Mouse (Mus musculus): Measurements from ENCODE around the gene Gpr3. TPM values are rescaled to one million over a fixed set of nuclear protein-coding genes. Genes with fewer than 3 reads are reported as not detected.

Gpr3 gene
- total RNA-seq, 2 experiments from 2014 or later, result not detected

- no peak for ATAC-seq (replicated peaks; ENCODE audit: low FRiP score, poor library complexity, severe bottlenecking)
These were observed 23.1 kb upstream of the Gpr3 start for GRCm38 (mm10) chr4:133235415-133235814.

DNA sequence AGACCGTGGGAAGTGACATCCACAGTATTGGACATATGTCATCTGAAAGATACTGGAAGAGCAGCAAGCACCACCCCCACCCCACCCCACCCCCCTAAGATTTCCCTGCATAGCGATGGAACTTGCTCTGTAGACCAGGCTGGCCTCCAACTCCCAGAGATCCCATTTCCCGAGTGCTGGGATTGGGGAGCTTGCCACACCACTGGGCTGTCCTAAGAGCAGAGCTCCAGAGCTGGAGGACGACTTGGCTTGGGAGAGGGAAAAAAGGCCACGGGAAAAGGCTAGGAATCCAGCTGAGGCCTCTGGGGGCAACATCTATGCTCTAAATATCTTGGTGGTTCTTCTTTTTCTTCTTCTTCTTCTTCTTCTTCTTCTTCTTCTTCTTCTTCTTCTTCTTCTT is 22.4 kb upstream of the Gpr3 start:
- ATAC-seq (replicated peaks; ENCODE audit: low FRiP score, poor library complexity, severe bottlenecking), result no peak

GRCm38 (mm10) chr4:133233285-133233976 is 21.1 kb upstream of the Gpr3 start:
- ATAC-seq (replicated peaks; ENCODE audit: low FRiP score, poor library complexity, severe bottlenecking), result no peak

- ATAC-seq (replicated peaks; ENCODE audit: low FRiP score, poor library complexity, severe bottlenecking), result no peak
These were observed 17.2 kb upstream of the Gpr3 start for GRCm38 (mm10) chr4:133229582-133229981.

- no peak for ATAC-seq (replicated peaks; ENCODE audit: low FRiP score, poor library complexity, severe bottlenecking)
These were observed 15.3 kb upstream of the Gpr3 start for GRCm38 (mm10) chr4:133227636-133228035.

- no peak for ATAC-seq (replicated peaks; ENCODE audit: low FRiP score, poor library complexity, severe bottlenecking)
These were observed 13.7 kb upstream of the Gpr3 start for GRCm38 (mm10) chr4:133226073-133226472.

GRCm38 (mm10) chr4:133223875-133224274 is 11.5 kb upstream of the Gpr3 start:
- no peak for ATAC-seq (replicated peaks; ENCODE audit: low FRiP score, poor library complexity, severe bottlenecking)

DNA sequence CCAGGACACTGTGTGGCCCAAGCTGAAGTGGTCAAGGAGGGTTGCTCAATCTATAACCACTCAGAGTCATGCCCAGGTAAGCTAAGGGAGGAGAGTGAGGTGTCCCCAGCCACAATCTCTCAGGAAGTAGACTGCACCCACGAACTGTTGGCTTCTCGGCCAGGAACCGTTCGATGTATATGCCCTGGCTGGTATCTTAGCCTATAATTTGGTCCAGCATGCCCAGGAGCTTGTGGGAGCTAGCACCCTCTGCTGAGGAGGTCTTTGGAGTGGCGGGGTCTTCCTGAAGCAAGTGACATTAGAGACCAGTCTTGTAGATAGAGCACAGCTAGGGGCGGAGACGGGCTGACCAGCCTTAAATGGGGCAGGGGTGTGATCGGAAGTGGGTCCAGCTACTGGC is 9.4 kb upstream of the Gpr3 start:
- no peak for ATAC-seq (replicated peaks; ENCODE audit: low FRiP score, poor library complexity, severe bottlenecking)

DNA sequence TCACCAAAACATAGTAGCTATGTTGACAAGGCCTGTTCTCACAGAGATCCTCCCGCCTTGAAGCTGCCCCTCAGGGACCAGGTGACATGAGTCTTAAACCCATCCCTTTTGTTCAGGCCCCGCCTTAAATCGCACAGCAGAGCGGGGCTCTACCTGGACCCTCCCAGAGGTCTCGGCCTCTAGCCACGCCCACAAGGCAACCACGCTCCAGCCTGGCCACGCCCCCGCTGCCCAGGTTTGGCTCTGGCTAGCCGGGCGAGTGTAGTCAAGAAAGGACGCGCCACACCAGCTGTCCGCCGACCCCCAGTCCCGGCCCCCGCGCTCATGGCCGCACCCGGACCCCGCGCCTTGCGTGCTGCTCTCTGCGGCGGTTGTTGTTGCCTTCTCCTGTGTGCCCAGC is 8.3 kb upstream of the Gpr3 start:
- ATAC-seq (replicated peaks; ENCODE audit: low FRiP score, poor library complexity, severe bottlenecking), result no peak

DNA sequence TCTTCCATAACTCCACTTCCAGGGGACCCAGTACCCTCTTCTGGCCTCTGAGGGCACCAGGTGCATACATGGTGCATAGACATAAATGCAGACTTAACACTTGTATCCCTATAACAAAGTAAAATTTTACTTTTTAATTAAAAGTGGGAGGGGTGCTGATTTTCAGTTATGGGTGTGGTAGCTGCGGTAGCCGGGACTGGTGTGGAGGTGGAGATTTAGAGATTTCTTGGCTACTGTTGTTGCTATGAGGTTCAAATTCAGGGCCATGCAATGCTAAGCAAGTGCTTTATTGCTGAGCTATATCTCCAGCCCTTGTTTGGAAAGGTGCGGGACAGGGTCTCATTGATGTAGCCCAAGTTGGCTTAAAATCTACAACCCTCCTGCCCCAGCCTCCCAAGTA is 6.4 kb upstream of the Gpr3 start:
- ATAC-seq (replicated peaks; ENCODE audit: low FRiP score, poor library complexity, severe bottlenecking), result no peak

GRCm38 (mm10) chr4:133217641-133218040 is 5.3 kb upstream of the Gpr3 start:
- peak; percentile 44 for ATAC-seq (replicated peaks; ENCODE audit: low FRiP score, poor library complexity, severe bottlenecking)

GRCm38 (mm10) chr4:133213661-133214060 is 1.3 kb upstream of the Gpr3 start:
- ATAC-seq (replicated peaks; ENCODE audit: low FRiP score, poor library complexity, severe bottlenecking), result no peak

- ATAC-seq (replicated peaks; ENCODE audit: low FRiP score, poor library complexity, severe bottlenecking), result no peak
These were observed 893 bp upstream of the Gpr3 start for GRCm38 (mm10) chr4:133213268-133213590.

- ATAC-seq (replicated peaks; ENCODE audit: low FRiP score, poor library complexity, severe bottlenecking), result peak; percentile 44; the same call in 1 of the 2 replicates
These were observed 379 bp upstream of the Gpr3 start for GRCm38 (mm10) chr4:133212562-133213267.

DNA sequence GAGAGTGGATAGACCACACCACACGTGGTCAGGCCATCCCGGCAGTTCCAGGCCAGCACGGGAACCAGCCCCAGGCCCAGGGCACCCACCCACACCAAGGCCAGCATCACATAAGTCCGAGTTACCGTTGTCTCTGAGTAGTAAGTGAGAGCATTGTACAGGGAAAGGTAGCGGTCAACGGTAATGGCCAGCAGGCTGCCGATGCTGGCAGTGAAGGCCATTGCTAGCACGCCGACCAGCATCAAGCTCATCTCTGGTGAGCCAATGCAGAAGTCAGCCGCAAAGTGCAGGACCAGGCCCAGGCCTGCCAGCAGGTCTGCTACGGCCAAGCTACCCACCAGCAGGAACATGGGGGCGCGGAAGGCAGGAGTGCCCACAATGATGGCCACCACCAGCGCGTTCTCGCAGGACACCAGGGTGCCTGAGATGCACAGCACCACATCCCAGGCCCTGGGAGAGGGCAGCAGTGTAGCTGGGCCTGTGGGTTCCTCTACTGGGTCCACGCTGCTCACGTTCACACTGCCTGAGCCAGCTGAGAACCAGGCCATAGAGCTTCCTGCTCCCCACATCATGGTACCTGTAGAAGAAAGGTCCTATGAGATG is 1.4 kb downstream of the Gpr3 start:
- ATAC-seq (replicated peaks; ENCODE audit: low FRiP score, poor library complexity, severe bottlenecking), result no peak

GRCm38 (mm10) chr4:133210023-133210787 is 2.1 kb downstream of the Gpr3 start:
- ATAC-seq (replicated peaks; ENCODE audit: low FRiP score, poor library complexity, severe bottlenecking), result no peak

DNA sequence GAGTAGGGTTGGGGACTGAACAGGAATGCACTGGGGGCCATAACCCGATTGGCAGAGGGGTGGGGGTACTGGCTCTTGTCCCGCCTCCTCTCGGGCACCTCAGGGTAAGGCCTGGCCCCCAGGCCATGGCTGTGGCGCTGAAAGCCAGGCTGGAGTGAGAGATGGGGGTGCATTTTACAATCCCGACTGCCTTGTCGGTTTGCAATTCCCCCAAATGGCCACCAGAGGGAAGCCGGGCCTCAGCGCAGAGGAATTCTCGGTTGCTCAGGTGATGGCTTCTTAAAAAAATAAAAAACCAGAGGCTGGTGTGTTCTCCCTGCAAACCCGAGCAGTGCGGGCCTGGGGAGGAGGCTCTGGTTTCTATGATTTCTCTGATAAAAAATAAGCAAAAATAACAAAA is 3.0 kb downstream of the Gpr3 start:
- ATAC-seq (replicated peaks; ENCODE audit: low FRiP score, poor library complexity, severe bottlenecking), result peak; percentile 66

DNA sequence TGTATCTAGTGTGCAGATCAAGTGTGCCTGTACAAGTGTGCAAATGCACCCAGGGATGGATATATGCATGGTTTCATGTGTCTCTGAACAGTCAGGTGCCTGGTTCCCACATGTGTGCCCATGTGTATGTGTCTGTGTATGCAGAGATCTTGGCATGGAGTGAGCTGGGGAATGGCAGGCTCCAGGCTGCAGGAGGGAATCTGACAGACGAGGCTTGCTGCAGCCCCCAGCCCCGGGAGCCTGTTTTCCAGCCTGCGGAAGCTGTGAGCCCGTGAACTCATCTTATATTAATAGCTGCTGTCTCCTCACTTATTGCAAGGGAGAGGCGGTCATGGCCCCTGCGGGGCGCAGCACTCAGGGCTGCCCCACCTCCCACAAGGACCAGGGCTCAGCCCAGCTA is 8.0 kb downstream of the Gpr3 start:
- ATAC-seq (replicated peaks; ENCODE audit: low FRiP score, poor library complexity, severe bottlenecking), result no peak

DNA sequence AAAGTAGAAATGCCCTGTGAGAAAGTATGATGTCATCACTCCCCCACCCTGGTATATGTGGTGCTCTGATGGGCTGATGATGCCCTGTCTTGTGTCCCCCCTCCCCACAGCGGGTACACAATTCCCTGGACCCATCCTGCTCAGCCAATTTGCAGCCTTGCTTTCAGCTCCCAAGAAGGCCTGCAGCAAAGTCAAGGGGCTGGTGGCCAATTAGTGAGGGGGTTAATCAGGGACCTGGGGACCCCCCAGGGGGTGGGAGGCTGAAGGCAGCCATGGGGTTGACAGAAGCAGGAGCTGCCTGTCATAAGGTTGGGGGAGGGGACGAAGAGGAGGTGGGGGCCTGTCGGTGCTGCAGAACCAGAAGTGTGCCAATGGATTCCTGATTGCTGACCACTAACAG is 8.7 kb downstream of the Gpr3 start:
- ATAC-seq (replicated peaks; ENCODE audit: low FRiP score, poor library complexity, severe bottlenecking), result no peak

- no peak for ATAC-seq (replicated peaks; ENCODE audit: low FRiP score, poor library complexity, severe bottlenecking)
These were observed 10.1 kb downstream of the Gpr3 start for GRCm38 (mm10) chr4:133202254-133202653.
